Mouse (Mus musculus): ENCODE results near the gene Gm13276. TPM values are rescaled to one million over a fixed set of nuclear protein-coding genes. Genes with fewer than 3 reads are reported as not detected.

The Gm13276 gene
- polyA plus RNA-seq, 1 experiment from 2014 or later: not detected

Other genes starting within 250 kb of the Gm13276 start
- not detected for gene Ifna15, start 227.5 kb upstream of the Gm13276 start, polyA plus RNA-seq (2017; shearing (Covaris generic))
- gene Ifna14, start 213.9 kb upstream of the Gm13276 start, polyA plus RNA-seq (2017; shearing (Covaris generic)): not detected
- not detected for gene Ifna9, start 193.3 kb upstream of the Gm13276 start, polyA plus RNA-seq (2017; shearing (Covaris generic))
- not detected for gene Ifna12, start 182.3 kb upstream of the Gm13276 start, polyA plus RNA-seq (2017; shearing (Covaris generic))
- gene C87499, start 151.3 kb upstream of the Gm13276 start, polyA plus RNA-seq (2017; shearing (Covaris generic)): not detected
- not detected for gene Ifna13, start 141.2 kb upstream of the Gm13276 start, polyA plus RNA-seq (2017; shearing (Covaris generic))
- not detected for gene Ifna16, start 108.8 kb upstream of the Gm13276 start, polyA plus RNA-seq (2017; shearing (Covaris generic))
- not detected for gene Ifna2, start 101.8 kb upstream of the Gm13276 start, polyA plus RNA-seq (2017; shearing (Covaris generic))
- not detected for gene Ifnab, start 94.3 kb upstream of the Gm13276 start, polyA plus RNA-seq (2017; shearing (Covaris generic))
- gene Gm26566, start 63.9 kb upstream of the Gm13276 start, polyA plus RNA-seq (2017; shearing (Covaris generic)): not detected
- gene Klhl9, start 63.2 kb upstream of the Gm13276 start, polyA plus RNA-seq (2017; shearing (Covaris generic)): 20.7 TPM
- gene Gm13271, start 30.8 kb upstream of the Gm13276 start, polyA plus RNA-seq (2017; shearing (Covaris generic)): not detected
- not detected for gene Gm13283, start 25.6 kb upstream of the Gm13276 start, polyA plus RNA-seq (2017; shearing (Covaris generic))
- gene Gm13290, start 11.9 kb upstream of the Gm13276 start, polyA plus RNA-seq (2017; shearing (Covaris generic)): not detected
- gene Gm13289, start 8.8 kb upstream of the Gm13276 start, polyA plus RNA-seq (2017; shearing (Covaris generic)): not detected
- gene Gm13272, start 5.9 kb upstream of the Gm13276 start, polyA plus RNA-seq (2017; shearing (Covaris generic)): not detected
- gene Ifnz, start 3.6 kb upstream of the Gm13276 start, polyA plus RNA-seq (2017; shearing (Covaris generic)): 0.43 TPM
- not detected for gene Gm13277, start 2.9 kb downstream of the Gm13276 start, polyA plus RNA-seq (2017; shearing (Covaris generic))
- gene Gm13278, start 5.8 kb downstream of the Gm13276 start, polyA plus RNA-seq (2017; shearing (Covaris generic)): not detected
- not detected for gene Gm13275, start 8.8 kb downstream of the Gm13276 start, polyA plus RNA-seq (2017; shearing (Covaris generic))
- gene Gm13279, start 11.7 kb downstream of the Gm13276 start, polyA plus RNA-seq (2017; shearing (Covaris generic)): not detected
- gene Gm13285, start 14.0 kb downstream of the Gm13276 start, polyA plus RNA-seq (2017; shearing (Covaris generic)): 0.83 TPM
- not detected for gene Gm13287, start 17.5 kb downstream of the Gm13276 start, polyA plus RNA-seq (2017; shearing (Covaris generic))
- not detected for gene Gm13288, start 19.8 kb downstream of the Gm13276 start, polyA plus RNA-seq (2017; shearing (Covaris generic))
- not detected for gene Ifna7, start 30.5 kb downstream of the Gm13276 start, polyA plus RNA-seq (2017; shearing (Covaris generic))
- not detected for gene Ifna11, start 34.2 kb downstream of the Gm13276 start, polyA plus RNA-seq (2017; shearing (Covaris generic))
- gene Ifna6, start 41.7 kb downstream of the Gm13276 start, polyA plus RNA-seq (2017; shearing (Covaris generic)): not detected
- not detected for gene Ifna5, start 49.8 kb downstream of the Gm13276 start, polyA plus RNA-seq (2017; shearing (Covaris generic))
- gene Ifna4, start 56.2 kb downstream of the Gm13276 start, polyA plus RNA-seq (2017; shearing (Covaris generic)): not detected
- not detected for gene Ifna1, start 64.4 kb downstream of the Gm13276 start, polyA plus RNA-seq (2017; shearing (Covaris generic))
- gene Ifne, start 94.5 kb downstream of the Gm13276 start, polyA plus RNA-seq (2017; shearing (Covaris generic)): not detected